8 mouse cellular contexts compared by ENCODE assay signal in genomic region chr16:18425475-18426214, GRCm38 (mm10). TPM values are rescaled to one million over a fixed set of nuclear protein-coding genes. Genes with fewer than 3 reads are reported as not detected.
DNase-seq lines count a peak whose midpoint lies in the region; ATAC-seq and TF ChIP-seq lines count a peak whose summit lies in the region.

No protein-coding gene starts in this region.

- H3K4me3 ChIP-seq in heart, embryonic 10.5 days: peak overlapping the region; percentile 97
- H3K4me3 ChIP-seq in ES-Bruce4 (ENCODE audit: low read depth, low read length): peak overlapping the region; percentile 80
- H3K4me3 ChIP-seq in forebrain, postnatal 0 days (ENCODE audit: low read depth, low read length): peak overlapping the region; percentile 85
- peak overlapping the region; percentile 75 for H3K4me3 ChIP-seq in liver, adult 2 months (ENCODE audit: insufficient read depth, low read depth, low read length)

- peak overlapping the region; percentile 63 for H3K4me2 ChIP-seq in forebrain, postnatal 0 days (ENCODE audit: low read depth)

- no peak for TF ChIP-seq POLR2A in ES-Bruce4 (IDR thresholded peaks at IDR 0.05; ENCODE audit: insufficient read depth, low read length)
- no peak for TF ChIP-seq POLR2A in liver, adult 2 months (IDR thresholded peaks at IDR 0.05; ENCODE audit: extremely low read depth, insufficient read depth, low read length)

- TF ChIP-seq CTCF in ES-Bruce4 (IDR thresholded peaks at IDR 0.05; ENCODE audit: low read depth, low read length): no peak
- TF ChIP-seq CTCF in forebrain, postnatal 0 days (IDR thresholded peaks at IDR 0.05; ENCODE audit: low read depth): no peak
- TF ChIP-seq CTCF in liver, adult 2 months (IDR thresholded peaks at IDR 0.05; ENCODE audit: low read depth, low read length): no peak

- no peak for DNase-seq in heart, embryonic 10.5 days (ENCODE audit: low spot score)
- no peak for DNase-seq in heart, postnatal 36 days
- DNase-seq in forebrain, postnatal 0 days: no peak
- DNase-seq in liver, adult 2 months (ENCODE audit: extremely low read depth, low read depth, low spot score): peak; percentile 46
- DNase-seq in left cerebral cortex, postnatal 10 days (ENCODE audit: extremely low spot score in 1 of 2, low spot score in 2 of 2): no peak
- DNase-seq in adrenal gland, postnatal 4 days (ENCODE audit: low spot score in 2 of 2): no peak

- H3K27ac ChIP-seq in heart, embryonic 10.5 days: peak overlapping the region; percentile 99
- H3K27ac ChIP-seq in ES-Bruce4 (ENCODE audit: insufficient read depth, low read length): no peak overlapping the region
- peak overlapping the region; percentile 80 for H3K27ac ChIP-seq in forebrain, postnatal 0 days (ENCODE audit: low read depth, low read length)
- H3K27ac ChIP-seq in liver, adult 2 months (replicated peaks; ENCODE audit: insufficient read depth, low read depth, low read length): peak overlapping the region; percentile 96

- peaks cover 31% of the 10 kb centered on the region for H3K36me3 ChIP-seq in heart, embryonic 10.5 days
- no peaks in the 10 kb centered on the region for H3K36me3 ChIP-seq in ES-Bruce4 (ENCODE audit: control insufficient read depth, insufficient read depth, low read length, poor library complexity, severe bottlenecking)
- peaks cover 7% of the 10 kb centered on the region; the same call in 1 of the 2 replicates for H3K36me3 ChIP-seq in forebrain, postnatal 0 days (ENCODE audit: insufficient read depth)
- peaks cover 20% of the 10 kb centered on the region for H3K36me3 ChIP-seq in liver, adult 2 months (ENCODE audit: control insufficient read depth, insufficient read depth, low read length)

- peak overlapping the region; percentile 66 for H3K9ac ChIP-seq in ES-Bruce4 (ENCODE audit: low read depth, poor library complexity, severe bottlenecking)
- H3K9ac ChIP-seq in forebrain, postnatal 0 days: peak overlapping the region; percentile 89
- peak overlapping the region; percentile 97 for H3K9ac ChIP-seq in liver, adult 2 months (ENCODE audit: low read depth, low read length)

- H3K4me1 ChIP-seq in heart, embryonic 10.5 days: peaks cover 50% of the 10 kb centered on the region
- peaks cover 1% of the 10 kb centered on the region for H3K4me1 ChIP-seq in ES-Bruce4 (ENCODE audit: control insufficient read depth, insufficient read depth, low read length)
- H3K4me1 ChIP-seq in forebrain, postnatal 0 days (ENCODE audit: insufficient read depth): peaks cover 22% of the 10 kb centered on the region; the same call in 1 of the 2 replicates
- H3K4me1 ChIP-seq in liver, adult 2 months (ENCODE audit: control insufficient read depth, insufficient read depth, low read length): peaks cover 41% of the 10 kb centered on the region

- peak; percentile 40 for ATAC-seq in forebrain, postnatal 0 days
- ATAC-seq in activated CD4-positive, CD25-positive, alpha-beta regulatory T cell, adult 4 months: no peak

- intact Hi-C loops in heart, postnatal 36 days (cut with DNase I): loop anchor here (5.0 kb wide), 1 partner anchor 78 kb away; the partner anchor contains the start of genes Arvcf and Tango2
- intact Hi-C loops in left cerebral cortex, postnatal 10 days (cut with DNase I): no loop called here

- 16% methylated on average over 10 of the region's 10 CpGs for WGBS in heart, embryonic 10.5 days
- WGBS in forebrain, postnatal 0 days: 18% methylated on average over 10 of the region's 10 CpGs
- WGBS in liver, adult 2 months: 2% methylated on average over 10 of the region's 10 CpGs

- no peak for TF ChIP-seq EP300 in ES-Bruce4 (IDR thresholded peaks at IDR 0.05; ENCODE audit: insufficient read depth, low read depth, low read length)

- H3K9me3 ChIP-seq in heart, embryonic 10.5 days: no peaks in the 10 kb centered on the region
- no peaks in the 10 kb centered on the region for H3K9me3 ChIP-seq in ES-Bruce4 (replicated peaks; ENCODE audit: control insufficient read depth, insufficient read depth, low read length, poor library complexity, severe bottlenecking)
- H3K9me3 ChIP-seq in forebrain, postnatal 0 days (ENCODE audit: low read length): no peaks in the 10 kb centered on the region

- H3K79me2 ChIP-seq in liver, adult 2 months (ENCODE audit: control insufficient read depth, insufficient read depth, low read length): peaks cover 25% of the 10 kb centered on the region; the same call in 1 of the 2 replicates

- no peaks in the 10 kb centered on the region for H3K27me3 ChIP-seq in heart, embryonic 10.5 days (ENCODE audit: insufficient read depth, poor library complexity, severe bottlenecking)
- H3K27me3 ChIP-seq in ES-Bruce4 (ENCODE audit: control insufficient read depth, insufficient read depth, low read length, poor library complexity, severe bottlenecking): no peaks in the 10 kb centered on the region
- no peaks in the 10 kb centered on the region for H3K27me3 ChIP-seq in forebrain, postnatal 0 days (ENCODE audit: insufficient read depth, low read length)
- H3K27me3 ChIP-seq in liver, adult 2 months (ENCODE audit: control insufficient read depth, insufficient read depth, low read length): no peaks in the 10 kb centered on the region

RNA-seq across cellular contexts. Expression of gene Txnrd2, which starts 0.5 kb away (rescaled TPM):
- polyA plus RNA-seq in heart, embryonic 10.5 days (2016; fragmentation: Nextera tagmentation; extraction: Ambion mirVana): 40.1 and 47.7 TPM in 2 replicates
- total RNA-seq in heart, postnatal 36 days (2021): 10 to 100 TPM; 41.0 to 42.8 TPM
- 7.1 and 9.3 TPM in 2 replicates for polyA plus RNA-seq in ES-Bruce4 (2011; ENCODE audit: insufficient read depth, insufficient read length, low read depth, missing spikeins)
- 9.7 and 11.5 TPM in 2 replicates for total RNA-seq in forebrain, postnatal 0 days (2014; rRNA removed)
- 28.0 and 34.4 TPM in 2 replicates for polyA plus RNA-seq in forebrain, postnatal 0 days (2015; fragmentation: Nextera tagmentation; extraction: Ambion mirVana)
- 23.9 and 30.9 TPM in 2 replicates for total RNA-seq in liver, adult 2 months (2014; rRNA removed)
- polyA plus RNA-seq in liver, adult 2 months (2012; rRNA removed): 39.1 and 46.6 TPM in 2 replicates
- total RNA-seq in left cerebral cortex, postnatal 10 days (2021): 10 to 100 TPM; 24.1 to 27.4 TPM
- polyA plus RNA-seq in activated CD4-positive, CD25-positive, alpha-beta regulatory T cell, adult 4 months (2017; shearing (Covaris generic)): 10 to 100 TPM; 16.2 to 21.6 TPM
- total RNA-seq in adrenal gland, postnatal 4 days (2021): 10 to 100 TPM; 60.2 to 67.6 TPM

RNA-seq across cellular contexts. Expression of gene Comt, which starts 1.0 kb away (rescaled TPM):
- 83.5 and 102 TPM in 2 replicates for polyA plus RNA-seq in heart, embryonic 10.5 days (2016; fragmentation: Nextera tagmentation; extraction: Ambion mirVana)
- 100 to 1,000 TPM; 130 to 150 TPM for total RNA-seq in heart, postnatal 36 days (2021)
- 13.6 and 15.4 TPM in 2 replicates for polyA plus RNA-seq in ES-Bruce4 (2011; ENCODE audit: insufficient read depth, insufficient read length, low read depth, missing spikeins)
- 65.6 and 68.4 TPM in 2 replicates for total RNA-seq in forebrain, postnatal 0 days (2014; rRNA removed)
- polyA plus RNA-seq in forebrain, postnatal 0 days (2015; fragmentation: Nextera tagmentation; extraction: Ambion mirVana): 79.9 and 105 TPM in 2 replicates
- total RNA-seq in liver, adult 2 months (2014; rRNA removed): 474 and 538 TPM in 2 replicates
- polyA plus RNA-seq in liver, adult 2 months (2012; rRNA removed): 779 and 1,223 TPM in 2 replicates
- total RNA-seq in left cerebral cortex, postnatal 10 days (2021): 10 to 100 TPM; 65.2 to 66.3 TPM
- polyA plus RNA-seq in activated CD4-positive, CD25-positive, alpha-beta regulatory T cell, adult 4 months (2017; shearing (Covaris generic)): 10 to 100 TPM; 45.6 to 60.6 TPM
- 100 to 1,000 TPM in 1 of 2 experiments, 10 to 100 TPM in 1; 99.0 to 129 TPM for total RNA-seq in adrenal gland, postnatal 4 days (2021)
